Mouse (Mus musculus) limb, embryonic 12.5 days (tissue): ENCODE data around the gene Lrrc26. TPM values are rescaled to one million over a fixed set of nuclear protein-coding genes. Genes with fewer than 3 reads are reported as not detected.

Experiments used
- ATAC-seq: fragments of 200-750 bp; cut with Nextera tagmentation; 2 replicates; pipeline ENCODE4 v1.8.0; 2017; ENCODE audit warnings: low read depth, moderate TSS enrichment; ENCODE audit not compliant: insufficient number of reproducible peaks, insufficient read depth, low FRiP score, low TSS enrichment
- H3K27ac ChIP-seq: fragments of 300-500 bp; sonication (generic); 2 replicates; pipeline ENCODE4 v1.5.1; 2016; ENCODE audit warnings: mild to moderate bottlenecking, moderate library complexity
- H3K27me3 ChIP-seq: fragments of 300-500 bp; sonication (generic); 2 replicates; pipeline ENCODE4 v1.6.1; 2016; ENCODE audit warnings: mild to moderate bottlenecking, moderate library complexity
- H3K36me3 ChIP-seq: fragments of 300-500 bp; sonication (generic); 2 replicates; pipeline ENCODE4 v1.6.1; 2016; ENCODE audit warnings: mild to moderate bottlenecking, moderate library complexity
- H3K4me1 ChIP-seq: fragments of 300-500 bp; sonication (generic); replicated peaks from 2 replicates; pipeline ENCODE4 v1.6.1; 2016
- H3K4me2 ChIP-seq: fragments of 300-500 bp; sonication (generic); 2 replicates; pipeline ENCODE4 v1.6.1; 2016; ENCODE audit warnings: mild to moderate bottlenecking, moderate library complexity
- H3K4me3 ChIP-seq: fragments of 300-500 bp; sonication (generic); replicated peaks from 2 replicates; pipeline ENCODE4 v1.5.1; 2016; ENCODE audit warnings: mild to moderate bottlenecking
- H3K9ac ChIP-seq: fragments of 300-500 bp; sonication (generic); replicated peaks from 2 replicates; pipeline ENCODE4 v1.6.1; 2016; ENCODE audit warnings: mild to moderate bottlenecking, moderate library complexity
- H3K9me3 ChIP-seq: fragments of 300-500 bp; sonication (generic); 2 replicates; pipeline ENCODE4 v1.6.1; 2016; ENCODE audit warnings: mild to moderate bottlenecking, moderate library complexity
- WGBS: fragments of 180-500 bp; shearing (Covaris S2); methylation state at CpG from one replicate; pipeline ENCODE4 v1.1.7; 2016; 5-methylcytosine and 5-hydroxymethylcytosine counted together
- polyA plus RNA-seq: library from polyadenylated mRNA; unstranded; fragments of >200 nt; fragmentation: Nextera tagmentation; extraction: Ambion mirVana; gene quantifications from 2 replicates; pipeline ENCODE4 v1.2.1, GENCODE M21; 2016

Gene Lrrc26
- polyA plus RNA-seq, 1 experiment from 2014 or later, result not detected

GRCm38 (mm10) chr2:25266720-25267119, 23.0 kb upstream of the Lrrc26 start:
- Histone ChIP-seq H3K4me3 (no peak overlapping the region), H3K27ac (no peak overlapping the region), H3K36me3 (peaks cover 33% of the 10 kb centered on the region), H3K4me2 (no peak overlapping the region), H3K27me3 (peaks cover 27% of the 10 kb centered on the region), H3K9me3 (no peaks in the 10 kb centered on the region), H3K9ac (no peak overlapping the region; the same call in 1 of the 2 replicates), H3K4me1 (peaks cover 45% of the 10 kb centered on the region)
- WGBS, result 45% methylated on average over 2 of the region's 2 CpGs
- no peak for ATAC-seq

GRCm38 (mm10) chr2:25267241-25267640, 22.5 kb upstream of the Lrrc26 start:
- no peak overlapping the region; the same call in 1 of the 2 replicates for H3K9ac ChIP-seq
- peaks cover 27% of the 10 kb centered on the region for H3K27me3 ChIP-seq
- peaks cover 33% of the 10 kb centered on the region for H3K36me3 ChIP-seq
- ATAC-seq, result no peak
- no peak overlapping the region for H3K4me2 ChIP-seq
- peaks cover 45% of the 10 kb centered on the region for H3K4me1 ChIP-seq
- H3K27ac ChIP-seq, result no peak overlapping the region
- no peak overlapping the region for H3K4me3 ChIP-seq
- no peaks in the 10 kb centered on the region for H3K9me3 ChIP-seq

DNA sequence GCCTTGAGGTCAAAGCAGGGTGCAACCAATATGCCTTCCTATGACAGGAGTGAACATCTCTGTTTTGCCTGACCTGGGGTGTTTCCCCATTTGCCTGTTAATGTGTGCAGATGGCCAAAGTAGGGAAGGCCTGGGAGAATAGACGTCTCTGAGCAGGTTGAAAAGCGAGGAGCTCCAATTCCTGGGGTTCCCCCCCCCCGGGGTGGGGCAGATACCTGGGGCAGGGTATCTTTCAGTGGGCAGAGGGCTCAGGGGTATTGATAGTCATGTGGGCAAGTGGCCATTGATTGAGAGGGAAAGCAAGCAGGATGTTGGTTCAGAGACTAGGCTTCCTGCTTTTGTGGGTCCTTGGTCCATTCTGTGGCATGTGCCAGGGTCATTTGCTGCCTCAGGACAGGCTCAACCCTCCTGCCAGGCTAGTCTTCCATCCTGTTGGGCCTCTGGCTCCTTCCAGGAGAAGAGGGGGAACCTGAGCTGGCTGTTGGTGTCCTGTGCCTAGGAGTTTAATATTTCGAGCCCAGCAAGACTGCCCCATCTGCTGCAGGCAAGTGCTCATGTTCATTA, 21.9 kb upstream of the Lrrc26 start:
- H3K4me3 ChIP-seq, result no peak overlapping the region
- 68% methylated on average over 4 of the region's 4 CpGs for WGBS

GRCm38 (mm10) chr2:25271827-25272511, 17.7 kb upstream of the Lrrc26 start, which contains the start of the genes Ssna1 and Anapc2:
TSS of gene Ssna1 (minus strand) at chr2:25272438.
TSS of gene Anapc2 (plus strand) at chr2:25272478.
- Histone ChIP-seq H3K27me3 (no peaks in the 10 kb centered on the region), H3K4me3 (peak within 1 kb of the TSS; percentile 68), H3K36me3 (peaks cover 71% of the 10 kb centered on the region), H3K27ac (peak within 1 kb of the TSS; percentile 54), H3K9ac (peak within 1 kb of the TSS; percentile 84), H3K4me1 (peaks cover 28% of the 10 kb centered on the region), H3K4me2 (peak within 1 kb of the TSS; percentile 96), H3K9me3 (no peaks in the 10 kb centered on the region)
- ATAC-seq, result peak; percentile 94
- under 1% methylated on average over 55 of the region's 55 CpGs for WGBS

More for the DNA sequence above, 21.9 kb upstream of the Lrrc26 start:
- peaks cover 25% of the 10 kb centered on the region for H3K27me3 ChIP-seq
- no peak for ATAC-seq
- no peak overlapping the region for H3K27ac ChIP-seq
- H3K4me1 ChIP-seq, result peaks cover 45% of the 10 kb centered on the region
- H3K36me3 ChIP-seq, result peaks cover 33% of the 10 kb centered on the region
- no peak overlapping the region for H3K4me2 ChIP-seq
- H3K9me3 ChIP-seq, result no peaks in the 10 kb centered on the region
- H3K9ac ChIP-seq, result no peak overlapping the region

DNA sequence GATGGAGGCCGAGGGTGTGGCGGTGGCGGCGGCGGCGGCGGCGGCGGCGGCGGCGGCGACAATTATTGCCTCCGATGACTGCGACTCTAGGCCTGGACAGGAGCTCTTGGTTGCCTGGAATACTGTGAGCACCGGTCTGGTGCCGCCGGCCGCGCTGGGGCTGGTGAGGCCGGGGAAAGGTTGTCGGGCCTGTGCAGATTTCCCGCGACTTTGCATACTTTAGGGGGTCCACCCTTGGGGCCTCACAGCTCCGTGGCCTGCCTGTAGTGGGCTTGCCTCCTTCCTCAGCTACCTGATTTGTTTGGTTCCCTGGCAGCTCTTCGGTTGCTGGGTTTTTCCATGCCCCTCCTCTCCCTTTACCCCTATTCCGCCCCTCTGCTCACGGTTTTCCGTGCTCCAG, 17.2 kb upstream of the Lrrc26 start:
- ATAC-seq, result peak; percentile 71
- Histone ChIP-seq H3K9me3 (no peaks in the 10 kb centered on the region), H3K4me1 (peaks cover 23% of the 10 kb centered on the region), H3K4me3 (peak overlapping the region; percentile 68), H3K4me2 (peak overlapping the region; percentile 96), H3K27ac (no peak overlapping the region), H3K27me3 (no peaks in the 10 kb centered on the region), H3K36me3 (peaks cover 74% of the 10 kb centered on the region), H3K9ac (peak overlapping the region; percentile 76)
- WGBS, result 1% methylated on average over 29 of the region's 29 CpGs

GRCm38 (mm10) chr2:25273010-25273409, 16.7 kb upstream of the Lrrc26 start:
- ATAC-seq, result no peak
- 38% methylated on average over 16 of the region's 16 CpGs for WGBS
- H3K9ac ChIP-seq, result peak overlapping the region; percentile 76
- peaks cover 77% of the 10 kb centered on the region for H3K36me3 ChIP-seq
- peaks cover 23% of the 10 kb centered on the region for H3K4me1 ChIP-seq
- H3K9me3 ChIP-seq, result no peaks in the 10 kb centered on the region
- H3K27me3 ChIP-seq, result no peaks in the 10 kb centered on the region
- H3K27ac ChIP-seq, result no peak overlapping the region
- peak overlapping the region; percentile 68 for H3K4me3 ChIP-seq
- H3K4me2 ChIP-seq, result peak overlapping the region; percentile 96

DNA sequence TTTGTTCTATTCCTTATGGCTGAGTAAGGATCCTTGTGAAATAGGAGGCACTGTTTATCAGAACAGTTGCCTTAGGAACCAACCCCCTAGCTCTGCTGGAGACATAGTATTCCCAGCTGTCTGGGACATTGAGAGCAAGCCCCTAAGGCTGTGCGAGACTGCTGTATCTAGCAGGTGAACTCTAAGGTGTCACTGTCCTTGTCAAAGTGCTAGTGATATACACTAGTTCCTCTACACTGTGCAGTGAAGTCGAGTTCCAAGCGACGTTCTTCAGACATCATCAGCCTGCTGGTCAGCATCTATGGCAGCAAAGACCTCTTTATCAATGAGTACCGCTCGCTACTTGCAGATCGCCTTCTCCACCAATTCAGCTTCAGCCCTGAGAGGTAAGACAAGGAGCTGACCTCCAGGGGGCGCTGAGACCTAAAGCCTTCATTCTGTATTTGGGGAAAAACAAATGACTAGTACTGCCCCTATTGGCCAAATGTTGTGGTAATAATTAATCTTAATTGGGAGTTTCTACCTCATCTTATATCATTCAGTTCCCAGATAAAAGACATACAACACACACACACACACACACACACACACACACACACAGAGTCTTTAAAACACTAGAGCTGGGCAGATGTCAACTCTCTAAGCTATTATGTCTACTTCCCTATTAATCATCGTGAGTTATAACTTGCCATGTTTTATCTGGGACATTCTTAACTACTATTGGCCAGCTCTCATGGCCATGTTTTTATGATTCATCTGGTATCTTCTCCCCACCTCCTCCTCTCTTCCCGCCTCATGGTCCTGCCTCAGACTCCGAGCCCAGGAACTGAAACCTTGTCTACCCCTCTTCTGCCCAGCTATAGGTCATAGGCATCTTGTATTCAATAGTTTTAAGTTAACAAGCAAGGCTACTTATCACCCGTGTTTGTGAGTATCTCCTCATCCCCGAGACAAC, 10.5 kb upstream of the Lrrc26 start:
- H3K9ac ChIP-seq, result no peak overlapping the region
- H3K4me1 ChIP-seq, result no peaks in the 10 kb centered on the region
- no peak overlapping the region for H3K4me2 ChIP-seq
- H3K27me3 ChIP-seq, result no peaks in the 10 kb centered on the region
- ATAC-seq, result no peak
- H3K36me3 ChIP-seq, result peaks cover 98% of the 10 kb centered on the region
- H3K9me3 ChIP-seq, result no peaks in the 10 kb centered on the region
- H3K4me3 ChIP-seq, result no peak overlapping the region
- no peak overlapping the region for H3K27ac ChIP-seq
- WGBS, result 66% methylated on average over 13 of the region's 13 CpGs

DNA sequence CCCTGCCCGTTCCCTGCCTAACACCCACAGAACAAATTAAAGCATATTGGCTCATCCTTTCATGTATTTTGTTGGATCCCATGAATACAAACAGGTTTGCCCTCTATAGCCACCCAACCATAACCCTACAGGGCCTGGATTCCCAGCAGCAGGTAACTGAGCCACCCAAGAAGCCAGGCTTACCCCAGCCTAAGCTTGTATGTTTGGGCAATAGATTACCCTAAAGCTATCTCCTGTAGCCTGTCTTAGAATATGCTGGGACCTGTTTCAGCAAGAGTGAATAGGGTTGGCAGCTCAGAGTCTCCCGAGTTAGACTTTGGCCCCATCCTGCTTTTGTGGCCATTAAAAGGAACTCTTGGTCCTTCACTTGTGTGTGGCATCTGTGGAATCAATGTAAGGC, 4.2 kb upstream of the Lrrc26 start:
- Histone ChIP-seq H3K4me2 (no peak overlapping the region), H3K9ac (no peak overlapping the region), H3K4me3 (no peak overlapping the region), H3K27me3 (peaks cover 44% of the 10 kb centered on the region), H3K4me1 (peaks cover 8% of the 10 kb centered on the region; the same call in 1 of the 2 replicates), H3K9me3 (no peaks in the 10 kb centered on the region), H3K36me3 (peaks cover 57% of the 10 kb centered on the region), H3K27ac (no peak overlapping the region)
- no peak for ATAC-seq
- 89% methylated on average over 2 of the region's 2 CpGs for WGBS

DNA sequence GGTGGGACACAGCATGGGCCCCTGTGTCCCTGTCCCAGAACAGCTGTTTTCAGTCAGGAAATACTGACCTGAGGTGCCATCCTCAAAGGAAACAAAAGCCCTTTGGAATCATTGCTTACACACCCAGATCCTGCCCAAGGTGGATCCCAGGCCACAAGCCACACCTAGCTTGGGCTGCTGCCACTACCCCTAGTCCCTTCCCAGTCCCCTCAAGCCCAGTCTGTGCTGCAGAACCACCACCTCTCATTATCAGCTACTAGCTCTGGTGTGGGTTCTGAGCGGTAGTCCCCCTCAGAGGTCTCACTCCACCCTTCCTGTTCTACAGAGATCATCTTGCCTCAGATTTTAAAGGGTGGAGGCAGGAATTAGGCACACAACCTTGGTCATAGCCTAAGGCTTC, 3.4 kb upstream of the Lrrc26 start:
- Histone ChIP-seq H3K4me3 (no peak overlapping the region), H3K36me3 (peaks cover 49% of the 10 kb centered on the region), H3K9ac (no peak overlapping the region), H3K27ac (no peak overlapping the region), H3K4me2 (no peak overlapping the region), H3K4me1 (peaks cover 11% of the 10 kb centered on the region; the same call in 1 of the 2 replicates), H3K27me3 (peaks cover 52% of the 10 kb centered on the region), H3K9me3 (no peaks in the 10 kb centered on the region)
- WGBS, result 75% methylated on average over 1 of the region's 1 CpGs
- ATAC-seq, result no peak

DNA sequence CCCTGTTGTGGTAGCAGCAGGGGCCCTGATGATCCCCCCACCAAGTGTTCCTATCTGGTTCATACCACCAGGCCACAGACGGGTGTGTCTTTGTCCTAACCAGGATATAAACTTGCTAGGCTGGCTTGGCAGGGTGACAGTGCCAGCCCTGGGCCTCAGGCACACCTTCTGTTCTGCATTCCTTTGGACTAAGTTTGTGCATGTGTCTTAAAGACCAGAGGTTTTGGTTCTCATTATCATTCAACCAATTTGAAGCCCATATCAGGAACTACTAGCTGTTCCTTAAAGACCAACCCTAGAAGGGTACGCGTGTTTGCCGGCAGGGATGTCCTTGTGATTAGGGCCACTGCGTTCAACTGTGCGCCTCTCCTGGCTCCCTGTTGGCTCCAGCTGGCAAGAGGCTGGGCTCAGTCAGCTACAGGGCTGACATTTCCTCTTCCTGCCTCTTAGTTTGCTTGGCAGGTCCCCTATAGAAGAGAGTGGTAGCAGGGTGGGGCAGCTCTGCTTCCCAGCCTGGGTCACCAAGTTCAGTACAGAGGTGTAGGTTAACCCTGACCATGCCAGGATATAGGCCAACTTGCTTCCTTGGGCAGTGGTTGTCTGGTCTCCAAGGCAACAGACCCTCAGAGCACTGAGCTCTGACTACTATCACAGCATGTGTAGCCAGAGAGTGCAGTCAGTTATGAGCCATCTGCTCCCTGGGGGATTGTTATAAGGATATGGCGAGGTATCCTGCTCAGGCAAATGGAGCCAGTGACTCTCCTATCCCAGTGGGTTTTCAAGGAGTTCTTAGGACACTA, 2.7 kb upstream of the Lrrc26 start:
- Histone ChIP-seq H3K27ac (no peak overlapping the region), H3K27me3 (peaks cover 59% of the 10 kb centered on the region), H3K9me3 (no peaks in the 10 kb centered on the region), H3K4me3 (no peak overlapping the region), H3K4me2 (no peak overlapping the region), H3K36me3 (peaks cover 44% of the 10 kb centered on the region), H3K9ac (no peak overlapping the region), H3K4me1 (peaks cover 11% of the 10 kb centered on the region; the same call in 1 of the 2 replicates)
- no peak for ATAC-seq
- WGBS, result 60% methylated on average over 7 of the region's 7 CpGs
